Mouse (Mus musculus) heart, adult 18-20 months (tissue): ENCODE data around the gene Peg3. TPM values are rescaled to one million over a fixed set of nuclear protein-coding genes. Genes with fewer than 3 reads are reported as not detected.

Experiments used
- DNase-seq, 2 experiments: peaks; one replicate each; pipeline ENCODE4 v3.0.0; 2021 to 2022; ENCODE audit warnings: mixed read lengths in 1 of 2
- total RNA-seq, 2 experiments: library from RNA; stranded (reverse); gene quantifications; 2 replicates each; pipeline ENCODE4 v1.2.3; 2021

Gene Peg3
- total RNA-seq, 2 experiments from 2014 or later = 3.3 to 6.2 TPM

DNA sequence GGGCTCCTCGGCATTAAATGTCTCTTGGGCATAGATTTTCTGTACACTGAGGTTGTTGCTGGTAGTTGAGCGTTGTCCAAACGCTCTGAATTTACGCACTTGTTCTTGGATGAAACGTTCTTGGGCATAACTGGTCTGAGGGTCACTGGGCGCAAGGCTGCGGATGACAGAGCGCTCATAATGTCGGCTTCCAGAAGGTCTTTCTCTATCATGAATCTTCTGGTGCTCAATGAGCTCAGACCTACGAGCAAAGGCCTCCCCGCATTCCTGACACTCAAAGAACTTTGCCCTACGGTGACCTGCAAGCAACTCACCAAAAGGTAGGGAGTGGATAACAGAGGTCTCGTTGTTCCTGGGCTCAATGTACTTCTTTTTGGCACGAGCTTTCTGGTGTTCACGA lies 20.8 kb downstream of the Peg3 start:
- DNase-seq = no peak

DNA sequence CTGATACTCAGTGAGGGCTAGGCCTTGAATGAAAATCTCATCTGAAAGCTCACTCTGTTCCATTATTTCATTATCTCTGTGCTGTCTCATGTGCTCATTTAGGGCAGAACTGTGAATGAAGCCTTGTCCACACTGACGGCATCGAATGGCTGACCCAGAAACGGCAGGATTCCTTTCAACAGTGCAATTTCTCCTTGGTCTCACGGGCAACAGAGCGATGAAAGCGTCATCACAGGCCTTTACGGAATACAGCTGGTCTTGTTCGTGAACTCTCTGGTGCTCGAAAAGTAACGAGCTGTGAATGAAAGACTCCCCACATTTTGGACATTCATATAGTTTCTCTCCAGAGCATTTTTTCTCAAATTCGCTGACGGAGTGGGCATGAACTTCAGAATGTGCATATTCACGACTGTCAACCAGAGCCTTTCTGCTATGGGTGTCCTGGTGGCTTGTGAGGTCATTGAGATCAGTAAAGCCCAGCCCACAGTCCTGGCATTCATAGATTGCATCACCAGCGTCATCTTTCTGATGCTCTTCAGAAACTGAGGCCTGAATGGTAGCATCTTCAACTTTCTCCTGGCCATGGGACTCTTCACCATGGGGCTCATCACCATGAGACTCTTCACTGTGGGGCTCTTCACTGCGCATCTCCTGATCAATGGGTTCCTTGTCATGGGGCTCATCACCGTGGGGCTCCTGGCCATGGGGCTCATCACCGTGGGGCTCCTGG lies 21.6 kb downstream of the Peg3 start:
- no peak for DNase-seq

DNA sequence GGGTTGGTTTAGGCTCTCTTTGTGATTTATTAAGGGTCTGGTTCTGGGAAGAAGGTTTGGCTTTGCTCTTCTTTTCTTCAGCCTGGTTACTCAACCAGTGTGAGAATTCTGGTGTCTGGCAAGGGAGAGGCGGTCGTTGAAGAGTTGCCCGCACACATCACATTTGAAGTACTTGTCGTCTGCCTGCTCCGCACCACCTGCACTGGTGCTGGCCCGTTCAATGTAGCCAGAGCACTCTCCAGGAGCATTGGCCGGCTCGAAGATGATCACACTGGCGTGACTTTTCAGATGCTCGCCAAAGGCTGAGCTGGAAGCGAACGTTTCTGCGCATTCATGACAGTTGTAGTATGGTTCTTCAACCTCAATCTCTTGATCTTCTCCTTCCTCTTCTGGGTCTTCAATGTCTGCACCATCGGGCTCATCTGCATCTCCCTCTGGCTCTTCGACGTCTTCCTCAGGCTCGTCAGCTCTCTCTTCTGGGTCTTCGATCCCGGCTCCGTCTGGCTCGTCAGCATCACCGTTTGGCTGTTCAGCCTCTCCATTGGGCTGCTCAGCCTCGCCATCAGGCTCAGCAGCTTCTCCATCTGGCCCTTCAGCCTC lies 22.7 kb downstream of the Peg3 start:
- no peak for DNase-seq

DNA sequence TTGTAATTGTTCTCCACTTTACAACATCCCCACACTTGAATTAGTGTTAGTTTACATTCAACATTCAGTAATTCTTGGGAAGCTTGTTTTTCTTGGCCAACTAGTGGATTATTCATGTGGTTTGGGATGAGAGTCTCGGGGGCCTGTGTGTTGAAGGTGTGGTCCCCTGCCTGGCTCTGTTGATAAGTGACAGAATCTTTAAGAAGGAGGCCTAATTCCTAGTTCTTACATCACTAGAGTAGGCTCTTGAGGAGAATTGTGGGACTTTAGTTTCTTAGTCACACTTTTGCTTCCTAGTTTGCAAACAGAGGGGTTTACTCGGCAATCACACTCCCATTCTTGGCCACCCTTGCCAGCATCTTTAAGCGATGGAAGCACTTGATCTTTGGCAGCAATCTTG lies 31.0 kb downstream of the Peg3 start:
- DNase-seq = no peak

DNA sequence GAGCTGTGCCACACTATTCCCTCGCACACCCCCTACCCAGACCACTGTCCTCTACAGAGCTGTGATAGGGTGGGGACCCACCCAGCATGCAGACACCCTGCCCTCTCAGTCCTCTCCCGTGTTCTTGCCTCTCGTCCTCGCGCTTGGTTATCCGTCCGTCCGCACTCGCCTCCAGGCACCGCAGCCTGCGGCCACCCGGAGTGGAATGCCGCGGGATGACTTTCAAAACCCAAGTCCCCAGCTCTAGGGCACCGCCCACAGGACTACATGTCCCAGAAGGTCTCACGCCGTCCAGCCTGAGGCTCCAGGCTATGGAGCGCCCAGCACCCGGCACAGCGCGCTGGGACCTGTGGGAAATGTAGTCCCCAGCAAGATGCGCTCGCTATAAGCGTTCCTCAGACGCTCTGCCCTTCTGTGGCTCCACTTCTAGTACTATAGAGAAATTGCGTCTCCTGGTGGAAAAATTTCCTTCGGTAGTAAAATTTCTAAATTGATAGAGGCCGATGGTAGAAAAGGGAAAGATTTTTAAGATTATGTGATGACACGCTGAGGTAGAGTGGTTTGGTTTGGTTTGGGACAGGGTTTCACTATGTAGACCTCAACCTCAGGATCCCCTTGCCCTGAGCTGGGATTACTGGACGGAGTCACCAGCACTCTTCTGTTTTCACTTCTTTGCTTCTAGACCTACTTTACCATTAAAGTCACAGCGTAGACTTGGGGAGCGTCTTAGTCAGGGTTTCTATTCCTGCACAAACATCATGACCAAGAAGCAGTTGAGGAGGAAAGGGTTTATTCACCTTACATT lies 33.8 kb downstream of the Peg3 start, which contains the start of gene Zim1:
Gene Zim1 (minus strand): TSS at position 210 of the 805 bp plus-strand sequence.
- peak; percentile 84 for DNase-seq

DNA sequence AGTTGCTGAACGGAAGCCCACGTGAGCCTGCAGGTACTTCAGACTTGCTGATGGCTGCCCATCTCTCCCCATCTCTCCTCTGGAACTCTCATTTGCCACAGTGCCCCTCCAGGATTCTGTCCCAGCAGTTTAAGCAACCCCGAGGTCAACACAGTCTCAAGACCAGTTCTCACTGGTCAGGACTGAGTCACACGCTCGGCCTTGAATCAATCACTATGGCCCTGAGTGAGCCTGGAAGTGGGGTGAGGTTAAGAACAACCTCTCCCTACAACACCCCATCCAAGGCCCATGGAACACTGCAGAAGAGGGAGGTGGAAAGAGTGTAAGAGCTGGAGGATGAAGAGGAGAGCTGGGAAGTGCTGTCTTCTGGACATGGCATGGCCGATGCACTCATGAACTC lies 44.7 kb downstream of the Peg3 start:
- DNase-seq = no peak

DNA sequence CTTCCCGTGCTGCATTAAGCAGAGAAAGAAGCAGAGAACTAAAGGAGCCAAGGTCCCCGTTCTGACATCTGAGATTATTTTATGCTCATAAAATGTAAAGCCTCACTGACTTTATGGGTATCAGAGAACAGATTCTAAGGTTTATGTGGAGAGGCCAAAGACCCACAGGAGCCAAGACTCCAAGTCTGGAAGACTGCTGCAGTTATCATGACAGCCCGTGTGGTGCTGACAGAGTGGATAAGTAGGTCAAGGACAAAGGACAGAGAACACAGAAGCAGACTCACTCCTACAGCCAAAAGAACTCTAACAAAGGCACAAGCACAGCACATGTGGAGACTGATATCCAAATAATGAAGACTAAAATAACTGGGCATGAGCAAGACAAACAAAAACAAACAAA lies 63.5 kb downstream of the Peg3 start:
- DNase-seq = peak; percentile 26 to 49

DNA sequence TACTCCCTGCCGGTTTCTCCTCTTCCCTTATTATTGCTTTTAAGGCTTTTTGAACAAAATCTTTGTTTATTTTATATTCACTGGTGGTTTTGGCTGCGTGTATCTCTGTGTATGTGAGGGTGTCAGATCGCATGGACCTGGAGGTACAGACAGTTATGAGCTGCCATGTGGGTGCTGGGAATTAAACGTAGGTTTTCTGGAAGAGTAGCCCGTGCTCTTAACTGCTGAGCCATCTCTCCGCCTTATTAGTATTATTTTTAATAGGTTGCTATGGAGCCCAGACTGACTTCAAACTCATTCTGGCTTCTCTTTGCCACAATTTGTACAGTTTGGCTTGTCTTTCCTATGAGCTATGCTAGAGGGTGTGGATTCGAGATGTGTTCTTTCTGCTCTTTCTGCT lies 66.8 kb downstream of the Peg3 start:
- DNase-seq = no peak

DNA sequence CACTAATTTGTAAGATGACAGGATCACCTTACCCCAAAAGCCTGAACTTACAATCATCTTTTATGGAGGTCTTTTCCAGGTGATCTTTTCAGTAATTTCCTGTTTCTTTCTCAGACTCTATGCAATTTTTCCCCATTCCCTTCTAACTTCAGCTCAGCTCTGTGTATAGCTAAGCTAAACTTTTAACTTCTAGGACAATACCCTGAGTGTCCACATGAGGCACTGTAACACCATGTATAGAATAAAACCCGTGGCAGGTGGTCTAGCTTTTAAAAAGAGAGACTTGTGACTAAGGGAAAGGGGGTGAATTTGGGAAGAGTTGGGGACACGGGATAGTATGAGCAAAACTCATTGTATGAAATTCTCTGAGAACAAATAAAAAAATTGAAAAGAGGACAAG lies 70.6 kb downstream of the Peg3 start:
- DNase-seq = peak in 1 of 2 experiments; percentile 49

DNA sequence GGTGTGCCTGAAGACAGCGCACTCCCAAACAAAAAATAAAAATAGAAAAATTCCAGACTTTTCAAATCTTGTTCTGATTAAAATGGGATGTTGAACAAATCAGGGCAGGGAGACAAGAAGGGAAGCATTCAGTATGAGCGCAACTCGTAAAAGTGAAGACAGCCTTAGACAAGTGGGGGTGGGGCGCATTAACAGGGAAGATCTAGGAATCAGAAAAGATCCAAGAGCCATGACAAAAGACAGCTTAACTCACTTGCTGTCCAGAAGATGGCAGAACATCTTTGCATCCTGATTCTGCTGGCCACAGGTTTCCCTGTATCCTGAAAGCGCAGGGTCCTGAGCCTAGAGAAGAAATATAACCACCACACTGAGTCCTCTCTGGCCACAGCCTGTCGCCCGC lies 71.6 kb downstream of the Peg3 start:
- no peak for DNase-seq

Other genes starting within 250 kb of the Peg3 start
- not detected for gene Olfr5, start 243.5 kb downstream of the Peg3 start, total RNA-seq
- not detected for gene Olfr1347, start 230.7 kb downstream of the Peg3 start, total RNA-seq
- not detected for gene Olfr1348, start 221.7 kb downstream of the Peg3 start, total RNA-seq
- gene Olfr1349, start 207.5 kb downstream of the Peg3 start, total RNA-seq = not detected
- not detected for gene Olfr1350, start 165.6 kb downstream of the Peg3 start, total RNA-seq
- 1 to 10 TPM; 3.4 to 4.8 TPM for gene Zim1, start 34.0 kb downstream of the Peg3 start, total RNA-seq
- gene Usp29, start 147 bp upstream of the Peg3 start, total RNA-seq = not detected